Mouse (Mus musculus) limb, embryonic 13.5 days (tissue): ENCODE results near the gene Tor1a. TPM values are rescaled to one million over a fixed set of nuclear protein-coding genes. Genes with fewer than 3 reads are reported as not detected.
A peak's percentile ranks its signal among the peaks of the same experiment; 100 is the strongest.

ENCODE experiments used
- ATAC-seq: fragments of 200-750 bp; cut with Nextera tagmentation; 2 replicates; pipeline ENCODE4 v1.8.0; 2017; ENCODE audit warnings: low read depth, moderate number of reproducible peaks, moderate TSS enrichment; ENCODE audit not compliant: low FRiP score
- H3K27ac ChIP-seq: fragments of 300-500 bp; sonication (generic); 2 replicates; pipeline ENCODE4 v1.5.1; 2015; ENCODE audit warnings: inconsistent platforms, mild to moderate bottlenecking, moderate library complexity
- H3K27me3 ChIP-seq: fragments of 300-500 bp; sonication (generic); 2 replicates; pipeline ENCODE4 v1.6.1; 2015; ENCODE audit warnings: mild to moderate bottlenecking, inconsistent platforms
- H3K36me3 ChIP-seq: fragments of 300-500 bp; sonication (generic); 2 replicates; pipeline ENCODE4 v1.6.1; 2015; ENCODE audit warnings: inconsistent platforms, mild to moderate bottlenecking, moderate library complexity
- H3K4me1 ChIP-seq: fragments of 300-500 bp; sonication (generic); 2 replicates; pipeline ENCODE4 v1.6.1; 2015; ENCODE audit warnings: inconsistent platforms
- H3K4me2 ChIP-seq: fragments of 300-500 bp; sonication (generic); replicated peaks from 2 replicates; pipeline ENCODE4 v1.6.1; 2015; ENCODE audit warnings: inconsistent platforms, mild to moderate bottlenecking, moderate library complexity
- H3K4me3 ChIP-seq: fragments of 300-500 bp; sonication (generic); 2 replicates; pipeline ENCODE4 v1.5.1; 2015; ENCODE audit warnings: moderate library complexity, mild to moderate bottlenecking, inconsistent platforms
- H3K9ac ChIP-seq: fragments of 300-500 bp; sonication (generic); 2 replicates; pipeline ENCODE4 v1.6.1; 2015; ENCODE audit warnings: mild to moderate bottlenecking, inconsistent platforms
- H3K9me3 ChIP-seq: fragments of 300-500 bp; sonication (generic); 2 replicates; pipeline ENCODE4 v1.6.1; 2016; ENCODE audit warnings: inconsistent platforms
- WGBS: fragments of 180-500 bp; shearing (Covaris S2); methylation state at CpG from one replicate; pipeline ENCODE4 v1.1.7; 2015; 5-methylcytosine and 5-hydroxymethylcytosine counted together
- polyA plus RNA-seq: library from polyadenylated mRNA; unstranded; fragments of >200 nt; fragmentation: Nextera tagmentation; extraction: Ambion mirVana; gene quantifications from 2 replicates; pipeline ENCODE4 v1.2.1, GENCODE M21; 2015

The Tor1a gene
- polyA plus RNA-seq, 1 experiment from 2014 or later, result 82.7 TPM

- ATAC-seq, result no peak
- H3K27ac ChIP-seq, result no peak overlapping the region; the same call in 1 of the 2 replicates
These were observed 52.9 kb downstream of the Tor1a start for GRCm38 (mm10) chr2:30914836-30915235.

GRCm38 (mm10) chr2:30913022-30913421, 54.7 kb downstream of the Tor1a start:
- 71% methylated on average over 8 of the region's 8 CpGs for WGBS
- no peaks in the 10 kb centered on the region for H3K36me3 ChIP-seq
- no peak overlapping the region for H3K4me3 ChIP-seq
- no peak for ATAC-seq
- H3K27me3 ChIP-seq, result no peaks in the 10 kb centered on the region
- no peak overlapping the region for H3K27ac ChIP-seq
- no peak overlapping the region for H3K4me2 ChIP-seq
- no peaks in the 10 kb centered on the region for H3K9me3 ChIP-seq
- no peak overlapping the region for H3K9ac ChIP-seq
- H3K4me1 ChIP-seq, result peaks cover 32% of the 10 kb centered on the region

More at GRCm38 (mm10) chr2:30914836-30915235, 52.9 kb downstream of the Tor1a start:
- Histone ChIP-seq H3K4me2 (no peak overlapping the region), H3K9me3 (no peaks in the 10 kb centered on the region), H3K4me3 (no peak overlapping the region), H3K36me3 (no peaks in the 10 kb centered on the region), H3K27me3 (no peaks in the 10 kb centered on the region), H3K9ac (no peak overlapping the region), H3K4me1 (peaks cover 43% of the 10 kb centered on the region)
- WGBS, result 45% methylated on average over 3 of the region's 3 CpGs

GRCm38 (mm10) chr2:30912291-30912773, 55.4 kb downstream of the Tor1a start:
- H3K36me3 ChIP-seq, result no peaks in the 10 kb centered on the region
- peaks cover 27% of the 10 kb centered on the region for H3K4me1 ChIP-seq
- 44% methylated on average over 4 of the region's 4 CpGs for WGBS
- no peaks in the 10 kb centered on the region for H3K27me3 ChIP-seq
- ATAC-seq, result no peak
- no peak overlapping the region for H3K4me2 ChIP-seq
- no peaks in the 10 kb centered on the region for H3K9me3 ChIP-seq
- H3K9ac ChIP-seq, result no peak overlapping the region
- no peak overlapping the region for H3K4me3 ChIP-seq
- H3K27ac ChIP-seq, result peak overlapping the region; percentile 28; the same call in 1 of the 2 replicates

Other genes with a start within 250 kb of the Tor1a start
- 3.2 and 3.4 TPM in 2 replicates for gene 1700001O22Rik, start 164.3 kb downstream of the Tor1a start, polyA plus RNA-seq
- gene Ntmt1, start 160.1 kb downstream of the Tor1a start, polyA plus RNA-seq, result 98.1 and 104 TPM in 2 replicates
- gene Asb6, start 137.6 kb downstream of the Tor1a start, polyA plus RNA-seq, result 38.7 and 39.2 TPM in 2 replicates
- gene Prrx2, start 133.0 kb downstream of the Tor1a start, polyA plus RNA-seq, result 93.6 and 102 TPM in 2 replicates
- 14.1 and 16.4 TPM in 2 replicates for gene Ptges, start 38.1 kb downstream of the Tor1a start, polyA plus RNA-seq
- gene Tor1b, start 15.0 kb downstream of the Tor1a start, polyA plus RNA-seq, result 33.0 and 33.5 TPM in 2 replicates
- gene BC005624, start 14.3 kb upstream of the Tor1a start, polyA plus RNA-seq, result 59.7 and 59.9 TPM in 2 replicates
- gene Usp20, start 14.3 kb upstream of the Tor1a start, polyA plus RNA-seq, result 21.6 and 22.9 TPM in 2 replicates
- gene Fnbp1, start 174.1 kb upstream of the Tor1a start, polyA plus RNA-seq, result 21.5 and 24.5 TPM in 2 replicates
- 40.6 and 45.4 TPM in 2 replicates for gene Gpr107, start 184.4 kb upstream of the Tor1a start, polyA plus RNA-seq